Mouse (Mus musculus) neural tube, embryonic 14.5 days (tissue): ENCODE data around the gene Urah. TPM values are rescaled to one million over a fixed set of nuclear protein-coding genes. Genes with fewer than 3 reads are reported as not detected.
A peak's percentile ranks its signal among the peaks of the same experiment; 100 is the strongest.

Source experiments
- ATAC-seq: fragments of 200-750 bp; cut with Nextera tagmentation; 2 replicates; pipeline ENCODE4 v1.8.0; 2017; ENCODE audit warnings: low read depth, mild to moderate bottlenecking, moderate TSS enrichment, moderate library complexity
- H3K27ac ChIP-seq: fragments of 300-500 bp; sonication (generic); 2 replicates; pipeline ENCODE4 v1.5.1; 2014; ENCODE audit warnings: low read depth, mild to moderate bottlenecking, control low read depth, low read length, moderate library complexity, mixed read lengths
- H3K27me3 ChIP-seq: fragments of 300-500 bp; sonication (generic); 2 replicates; pipeline ENCODE4 v1.6.1; 2014; ENCODE audit warnings: low read length; ENCODE audit not compliant: control insufficient read depth, insufficient read depth
- H3K36me3 ChIP-seq: fragments of 300-500 bp; sonication (generic); 2 replicates; pipeline ENCODE4 v1.6.1; 2014; ENCODE audit warnings: low read length, mixed read lengths; ENCODE audit not compliant: control insufficient read depth, insufficient read depth
- H3K4me1 ChIP-seq: fragments of 300-500 bp; sonication (generic); 2 replicates; pipeline ENCODE4 v1.6.1; 2014; ENCODE audit warnings: low read length; ENCODE audit not compliant: control insufficient read depth, insufficient read depth
- H3K4me2 ChIP-seq: fragments of 300-500 bp; sonication (generic); 2 replicates; pipeline ENCODE4 v1.6.1; 2014; ENCODE audit warnings: mild to moderate bottlenecking, low read depth, low read length, control low read depth
- H3K4me3 ChIP-seq: fragments of 300-500 bp; sonication (generic); 2 replicates; pipeline ENCODE4 v1.5.1; 2014; ENCODE audit warnings: low read depth, low read length, control low read depth, mixed read lengths
- H3K9ac ChIP-seq: fragments of 300-500 bp; sonication (generic); replicated peaks from 2 replicates; pipeline ENCODE4 v1.6.1; 2014; ENCODE audit warnings: low read depth, mild to moderate bottlenecking, control low read depth, low read length, mixed read lengths
- H3K9me3 ChIP-seq: fragments of 300-500 bp; sonication (generic); 2 replicates; pipeline ENCODE4 v1.6.1; 2016; ENCODE audit warnings: low read length; ENCODE audit not compliant: control insufficient read depth
- WGBS: fragments of 180-500 bp; shearing (Covaris S2); extraction: QIAGEN DNeasy Blood & Tissue Kit; methylation state at CpG from one replicate; pipeline ENCODE4 v1.1.7; 2014; 5-methylcytosine and 5-hydroxymethylcytosine counted together
- polyA plus RNA-seq: library from polyadenylated mRNA; unstranded; fragments of >200 nt; fragmentation: Nextera tagmentation; extraction: Ambion mirVana; gene quantifications from 2 replicates; pipeline ENCODE4 v1.2.1, GENCODE M21; 2014

Urah gene
- polyA plus RNA-seq, 1 experiment from 2014 or later: 0.31 TPM

DNA sequence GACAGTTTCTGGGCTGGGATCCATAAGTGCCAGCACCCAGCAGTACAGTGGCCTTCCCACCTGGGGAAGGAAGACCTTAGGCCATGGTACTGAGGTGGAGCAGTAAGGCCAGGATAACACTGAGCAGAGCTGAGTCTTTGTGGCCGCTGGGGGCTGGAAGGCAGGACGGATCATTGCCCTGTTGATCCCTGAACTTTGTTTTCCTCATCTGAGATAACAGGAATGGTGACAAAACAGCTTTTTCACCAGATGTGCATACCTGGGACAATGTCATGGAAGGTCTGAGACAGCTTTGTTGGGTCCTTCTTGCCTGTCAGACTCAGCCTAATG lies 905 bp downstream of the Urah start:
- H3K36me3 ChIP-seq: no peaks in the 10 kb centered on the region
- H3K4me2 ChIP-seq: no peak overlapping the region
- 77% methylated on average over 2 of the region's 2 CpGs for WGBS
- H3K4me3 ChIP-seq: no peak overlapping the region
- no peak overlapping the region for H3K27ac ChIP-seq
- H3K9me3 ChIP-seq: no peaks in the 10 kb centered on the region
- H3K27me3 ChIP-seq: no peaks in the 10 kb centered on the region
- H3K9ac ChIP-seq: no peak overlapping the region
- no peaks in the 10 kb centered on the region for H3K4me1 ChIP-seq
- ATAC-seq: no peak

- Histone ChIP-seq H3K4me2 (no peak overlapping the region), H3K9me3 (no peaks in the 10 kb centered on the region), H3K4me3 (no peak overlapping the region), H3K27me3 (no peaks in the 10 kb centered on the region), H3K9ac (no peak overlapping the region), H3K4me1 (no peaks in the 10 kb centered on the region), H3K27ac (no peak overlapping the region), H3K36me3 (no peaks in the 10 kb centered on the region)
- ATAC-seq: no peak
- 89% methylated on average over 9 of the region's 9 CpGs for WGBS
These were observed 1.7 kb downstream of the Urah start for GRCm38 (mm10) chr7:140836243-140837115.

DNA sequence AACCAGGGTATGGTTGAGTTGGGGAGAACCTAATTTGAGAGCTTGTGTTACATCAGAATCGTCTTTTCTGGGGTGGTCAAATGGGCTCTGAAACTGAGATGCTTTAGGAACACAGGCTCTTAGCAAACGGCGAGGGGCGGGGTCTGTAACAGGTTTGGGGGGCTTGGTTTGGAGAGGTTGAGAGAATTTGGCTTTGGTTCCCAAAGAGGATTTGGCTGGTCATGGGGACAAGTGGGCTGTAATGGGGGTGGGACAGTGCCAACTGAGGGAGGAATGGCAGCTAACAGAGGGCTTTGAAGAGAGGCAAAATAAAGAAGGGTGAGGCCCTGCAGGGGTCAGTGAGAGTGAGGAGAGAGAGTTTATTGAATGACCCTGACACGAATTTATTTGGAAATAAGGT lies 4.7 kb downstream of the Urah start:
- Histone ChIP-seq H3K9ac (no peak overlapping the region), H3K36me3 (no peaks in the 10 kb centered on the region), H3K4me2 (no peak overlapping the region), H3K27ac (no peak overlapping the region), H3K4me1 (no peaks in the 10 kb centered on the region), H3K9me3 (no peaks in the 10 kb centered on the region), H3K4me3 (no peak overlapping the region), H3K27me3 (no peaks in the 10 kb centered on the region)
- no peak for ATAC-seq
- 72% methylated on average over 5 of the region's 5 CpGs for WGBS

DNA sequence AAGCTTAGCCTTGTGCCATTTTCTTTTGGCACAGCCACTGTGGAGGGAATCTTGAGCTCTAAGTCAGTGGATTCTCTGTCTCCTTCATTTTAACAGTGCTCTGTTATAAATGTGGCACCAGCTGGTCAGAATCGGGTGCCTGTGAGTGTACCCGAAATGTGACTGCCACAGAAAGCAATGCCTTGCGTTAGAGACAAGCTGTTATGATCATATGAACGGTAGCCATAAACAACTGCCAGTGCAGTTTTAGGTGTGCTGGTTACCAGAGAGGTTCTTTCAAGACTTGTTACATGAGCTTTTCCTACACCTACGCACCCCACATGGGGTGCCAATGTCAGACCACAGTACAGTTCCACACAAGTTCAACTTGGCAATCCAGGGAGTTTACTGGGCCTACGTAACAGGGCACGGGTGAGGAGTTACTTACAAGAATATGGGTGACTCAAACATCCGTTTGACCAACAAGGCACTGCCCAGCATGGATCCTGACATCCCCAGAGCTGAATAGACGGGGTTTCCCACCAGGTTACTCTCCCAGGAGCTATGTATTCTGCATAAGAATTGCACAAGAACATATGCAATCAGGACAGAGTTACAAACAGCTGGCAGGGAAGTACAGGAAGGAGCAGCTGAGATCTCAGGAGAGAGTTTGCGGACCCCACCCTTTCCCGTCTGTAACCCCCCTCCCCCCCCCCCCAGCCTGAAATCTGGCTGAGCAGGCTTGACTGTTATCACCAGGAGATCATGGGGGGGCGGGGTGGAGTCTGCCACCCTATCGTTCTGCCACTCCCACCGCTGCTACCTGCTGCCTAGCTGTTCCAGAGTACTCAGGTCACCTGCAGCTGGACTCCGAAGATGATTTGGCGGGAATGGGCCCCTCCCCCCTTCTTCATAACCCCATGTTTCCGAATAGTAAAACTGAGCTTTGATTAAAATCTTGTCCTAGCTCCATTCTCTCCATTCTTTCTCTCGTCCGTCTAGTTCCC lies 6.2 kb downstream of the Urah start:
- Histone ChIP-seq H3K36me3 (no peaks in the 10 kb centered on the region), H3K9me3 (no peaks in the 10 kb centered on the region), H3K27me3 (no peaks in the 10 kb centered on the region), H3K27ac (no peak overlapping the region), H3K4me2 (no peak overlapping the region), H3K4me1 (no peaks in the 10 kb centered on the region), H3K9ac (no peak overlapping the region), H3K4me3 (no peak overlapping the region)
- ATAC-seq: no peak
- WGBS: 40% methylated on average over 19 of the region's 19 CpGs

DNA sequence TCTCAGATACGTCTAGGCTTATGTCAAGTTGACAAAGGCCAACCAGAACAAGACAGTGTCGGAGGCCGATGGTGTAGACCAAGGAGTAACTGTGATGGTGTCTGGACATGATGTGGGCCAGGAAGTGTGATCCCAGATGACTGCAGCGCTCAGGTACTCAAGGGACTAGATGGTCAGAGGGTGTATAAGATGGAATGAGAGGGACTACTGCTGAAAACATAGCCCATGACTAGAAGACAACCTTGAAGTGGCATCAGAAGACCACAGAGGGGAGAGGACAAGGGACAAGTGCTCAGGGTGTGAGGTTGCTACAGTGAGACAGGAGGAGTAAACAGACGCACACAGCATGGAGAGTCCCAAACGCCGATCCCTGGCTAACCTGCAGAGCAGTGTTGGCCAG lies 9.0 kb downstream of the Urah start:
- Histone ChIP-seq H3K27me3 (no peaks in the 10 kb centered on the region), H3K36me3 (no peaks in the 10 kb centered on the region), H3K9ac (no peak overlapping the region), H3K4me2 (no peak overlapping the region), H3K4me1 (no peaks in the 10 kb centered on the region), H3K4me3 (no peak overlapping the region), H3K27ac (no peak overlapping the region), H3K9me3 (no peaks in the 10 kb centered on the region)
- 84% methylated on average over 7 of the region's 7 CpGs for WGBS
- no peak for ATAC-seq

- Histone ChIP-seq H3K36me3 (no peaks in the 10 kb centered on the region), H3K9ac (no peak within 1 kb of the TSS), H3K27ac (no peak within 1 kb of the TSS), H3K4me2 (no peak within 1 kb of the TSS), H3K9me3 (no peaks in the 10 kb centered on the region), H3K4me3 (no peak within 1 kb of the TSS), H3K4me1 (no peaks in the 10 kb centered on the region), H3K27me3 (no peaks in the 10 kb centered on the region)
- WGBS: 36% methylated on average over 14 of the region's 14 CpGs
- ATAC-seq: peak; percentile 85
These were observed 10.3 kb downstream of the Urah start, which contains the start of gene Scgb1c1 for GRCm38 (mm10) chr7:140844905-140845665. Scgb1c1 (plus strand) TSS chr7:140845547.

DNA sequence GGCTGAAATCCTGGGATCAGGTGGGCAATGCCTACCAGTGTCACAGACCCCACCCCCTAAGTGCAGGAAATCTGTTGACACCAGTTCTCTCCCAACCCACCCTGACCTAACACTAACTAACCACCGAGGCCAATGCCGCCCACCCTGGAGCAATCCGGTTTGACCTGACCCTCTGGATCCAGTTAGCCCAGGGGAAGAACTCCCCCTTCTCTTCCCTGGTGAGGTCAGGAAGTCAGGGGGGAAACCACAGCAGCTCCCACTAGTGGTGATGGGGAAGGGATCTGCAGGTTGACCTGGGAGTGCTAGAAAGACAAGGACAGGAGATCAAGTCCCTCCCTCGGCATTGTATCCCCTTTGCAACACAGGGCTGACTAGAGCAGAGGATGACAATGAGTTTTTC lies 10.9 kb downstream of the Urah start:
- 75% methylated on average over 4 of the region's 4 CpGs for WGBS
- H3K9ac ChIP-seq: no peak overlapping the region
- ATAC-seq: no peak

GRCm38 (mm10) chr7:140846676-140847075 lies 11.9 kb downstream of the Urah start:
- H3K4me2 ChIP-seq: no peak overlapping the region
- H3K9ac ChIP-seq: no peak overlapping the region
- H3K27ac ChIP-seq: no peak overlapping the region
- no peak for ATAC-seq
- no peaks in the 10 kb centered on the region for H3K27me3 ChIP-seq
- H3K4me3 ChIP-seq: no peak overlapping the region
- H3K36me3 ChIP-seq: no peaks in the 10 kb centered on the region; the same call in 1 of the 2 replicates
- WGBS: 85% methylated on average over 10 of the region's 10 CpGs
- H3K4me1 ChIP-seq: no peaks in the 10 kb centered on the region
- no peaks in the 10 kb centered on the region for H3K9me3 ChIP-seq

More for the DNA sequence above, 10.9 kb downstream of the Urah start:
- no peak overlapping the region for H3K4me2 ChIP-seq
- H3K4me3 ChIP-seq: no peak overlapping the region
- no peaks in the 10 kb centered on the region for H3K27me3 ChIP-seq
- no peaks in the 10 kb centered on the region for H3K9me3 ChIP-seq
- no peaks in the 10 kb centered on the region for H3K4me1 ChIP-seq
- H3K27ac ChIP-seq: no peak overlapping the region
- no peaks in the 10 kb centered on the region; the same call in 1 of the 2 replicates for H3K36me3 ChIP-seq
